Mouse (Mus musculus) lung, postnatal 25 days (tissue): ENCODE results near the gene Auts2.

Experiments used
- DNase-seq: peaks from one replicate; pipeline ENCODE4 v3.0.0; 2022; ENCODE audit warnings: low spot score

Gene Auts2

DNA sequence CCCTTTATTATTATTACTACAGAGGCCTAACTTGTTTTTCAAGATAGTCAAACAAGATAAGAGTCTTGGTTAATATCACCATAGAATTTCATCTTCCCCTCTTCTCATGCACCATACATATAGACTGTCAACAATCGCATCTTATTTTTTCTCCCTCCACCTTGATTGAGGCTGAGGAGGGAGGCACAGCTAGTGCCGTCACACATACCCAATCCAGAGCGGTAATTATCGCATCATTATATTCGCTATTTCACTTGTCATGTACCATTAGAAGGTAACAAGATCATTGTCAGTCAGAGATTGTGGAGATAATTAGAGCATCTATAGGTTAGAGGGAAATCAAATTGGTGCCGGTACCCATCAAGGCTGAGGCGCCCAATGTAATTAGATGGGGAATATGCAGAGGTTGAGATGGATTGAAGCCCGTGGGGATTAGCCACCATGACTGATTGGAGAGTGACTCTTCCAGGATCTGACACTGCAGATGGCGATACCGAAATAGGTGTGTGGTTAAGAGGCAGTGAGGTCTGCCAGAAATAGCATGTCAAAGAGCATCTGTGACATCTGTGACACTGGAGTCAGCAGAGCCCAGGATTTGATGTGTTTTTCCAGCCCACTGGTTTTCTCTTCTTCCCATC, 1107.8 kb downstream of the Auts2 start:
- DNase-seq = no peak

DNA sequence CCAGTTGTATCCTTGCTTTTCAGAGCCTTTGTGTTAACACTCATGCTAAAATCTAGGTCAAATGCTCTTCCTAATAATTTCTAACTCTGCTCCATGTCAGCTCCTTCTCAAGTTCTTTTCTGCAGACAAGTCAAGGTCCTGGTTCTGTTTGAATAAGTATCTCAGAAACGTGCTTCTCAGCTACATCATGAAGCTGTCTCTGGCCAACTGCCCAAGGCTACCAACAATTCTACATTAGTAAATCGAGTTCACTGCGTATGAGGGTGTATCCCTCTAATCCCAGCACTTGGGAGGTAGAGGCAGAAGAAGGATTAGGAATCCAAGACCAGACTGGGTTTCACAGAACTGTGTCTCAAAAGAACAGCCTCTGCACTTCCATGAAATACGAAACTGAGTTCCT, 1109.9 kb downstream of the Auts2 start:
- DNase-seq = no peak

DNA sequence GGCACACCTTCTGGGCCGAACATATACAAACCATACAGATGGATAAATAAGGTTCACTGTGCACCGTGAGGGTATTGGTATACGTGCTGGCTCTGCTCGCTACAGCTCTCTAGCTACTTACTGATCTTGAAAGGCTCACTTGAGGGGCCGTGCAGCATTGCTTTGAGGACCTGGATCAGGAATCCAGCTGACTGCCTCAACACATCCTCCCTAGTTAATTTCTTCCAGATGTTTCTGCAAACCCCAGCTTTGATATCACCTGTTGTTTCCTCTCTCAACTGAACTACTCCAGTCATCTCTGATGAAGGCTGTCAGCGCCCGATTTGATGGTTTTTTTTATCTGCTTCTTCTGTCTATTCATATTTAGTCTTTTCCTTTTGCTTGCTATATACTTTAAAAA, 1111.2 kb downstream of the Auts2 start:
- DNase-seq = no peak

DNA sequence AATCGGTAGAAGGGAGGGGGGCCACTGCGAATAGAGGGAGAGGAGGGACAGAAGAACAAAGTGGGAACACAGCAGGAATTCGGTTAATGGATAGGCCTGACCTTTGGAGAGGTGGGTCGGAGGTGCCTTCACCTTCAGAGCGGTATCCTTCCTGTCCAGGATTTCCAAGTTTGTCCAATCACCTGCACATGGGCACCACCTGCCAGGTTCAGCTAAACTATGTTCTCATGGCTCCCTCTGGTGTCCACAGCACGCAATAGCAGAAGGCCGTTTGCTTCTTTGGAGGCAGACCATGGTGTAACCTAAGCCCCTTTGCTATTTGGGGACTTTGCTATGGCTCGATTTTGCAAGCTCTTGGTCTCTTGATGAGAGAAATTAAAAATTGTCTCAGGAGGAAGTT, 1113.0 kb downstream of the Auts2 start:
- DNase-seq = peak; percentile 43

DNA sequence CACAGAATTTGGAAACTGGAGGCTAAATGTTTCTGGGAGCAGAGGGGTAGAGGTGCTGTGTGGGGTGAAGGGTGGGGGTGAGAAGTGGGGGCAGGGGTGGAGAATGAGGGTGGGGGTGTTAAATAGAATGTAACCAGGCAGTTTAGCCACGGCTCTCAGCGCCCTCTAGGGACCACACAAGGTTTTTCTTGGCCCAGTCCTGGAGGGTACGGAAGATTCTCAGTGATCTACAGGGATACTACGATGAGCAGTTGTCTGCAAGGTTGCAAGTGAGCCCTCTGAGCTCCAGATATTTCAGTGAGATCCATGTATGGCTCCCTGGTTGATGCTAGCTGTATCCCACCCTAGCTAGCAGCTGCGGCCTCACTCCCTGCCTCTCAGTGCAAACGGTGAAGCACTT, 1113.6 kb downstream of the Auts2 start:
- DNase-seq = no peak

DNA sequence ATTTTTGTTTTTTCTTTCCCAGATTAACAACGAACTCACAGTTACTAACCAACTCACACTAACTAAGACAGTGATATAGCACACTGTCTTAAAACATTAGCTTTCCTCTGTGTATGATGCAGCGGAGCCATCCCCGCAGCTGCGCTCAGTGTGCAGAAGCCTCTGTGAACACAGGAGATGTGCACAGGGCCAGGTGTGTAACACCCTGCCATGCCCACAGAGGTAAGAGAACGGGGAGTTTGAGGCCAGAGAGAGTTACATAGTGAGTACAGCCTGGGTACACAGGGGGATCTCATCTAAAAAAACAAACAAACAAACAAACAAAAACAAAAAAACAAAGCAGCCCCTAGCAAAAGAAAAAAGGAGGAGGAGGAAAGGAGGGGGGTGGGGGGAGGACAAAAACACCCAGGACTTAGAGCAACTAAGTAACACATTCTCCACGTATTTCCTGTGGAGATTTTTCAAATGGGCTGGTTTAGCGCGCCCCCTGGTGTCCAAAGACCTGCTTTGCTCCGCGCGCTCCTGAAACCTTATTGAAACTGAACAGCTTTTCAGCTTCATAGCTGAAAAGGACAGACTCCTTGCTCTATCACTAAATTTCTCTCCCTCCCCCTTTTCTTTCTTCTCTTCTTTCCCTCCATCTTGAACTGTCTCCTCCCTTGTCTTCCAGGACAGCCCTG, 1115.3 kb downstream of the Auts2 start:
- peak; percentile 30 for DNase-seq

DNA sequence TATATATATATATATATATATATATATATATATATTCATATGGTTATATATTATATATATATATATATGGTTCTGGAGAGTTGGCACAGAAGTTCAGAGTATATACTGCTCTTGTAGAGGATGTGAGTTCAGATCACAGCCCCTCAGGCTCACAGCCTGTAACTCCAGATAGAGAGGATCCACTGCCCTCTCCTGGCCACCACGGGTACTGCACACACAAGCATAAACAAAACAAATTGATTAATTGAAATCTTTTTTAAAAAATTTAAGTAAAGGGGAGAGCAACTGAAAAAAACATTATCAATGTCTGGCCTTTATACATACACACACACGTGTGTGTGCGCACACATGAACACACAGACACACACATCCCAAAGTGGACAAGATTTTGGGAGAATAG, 1120.4 kb downstream of the Auts2 start:
- no peak for DNase-seq

DNA sequence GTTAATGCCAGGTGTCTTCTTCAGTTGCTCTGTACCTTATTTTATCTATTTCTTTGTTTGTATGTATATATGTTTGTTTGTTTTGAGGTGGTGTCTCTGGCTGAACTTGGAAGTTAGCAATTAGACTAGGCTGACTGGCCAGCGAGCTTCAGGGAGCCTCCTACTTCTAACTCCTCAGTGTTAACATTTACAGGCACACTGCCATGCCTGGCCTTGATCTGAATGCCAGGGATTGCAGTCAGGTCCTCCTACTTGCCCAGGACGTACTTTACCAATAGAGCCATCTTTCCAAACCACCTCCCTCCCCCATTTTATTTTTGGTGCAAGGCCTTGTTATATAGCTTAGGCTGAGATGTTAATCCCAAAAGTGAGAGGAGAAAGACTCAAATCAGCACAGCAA, 1122.7 kb downstream of the Auts2 start:
- no peak for DNase-seq

DNA sequence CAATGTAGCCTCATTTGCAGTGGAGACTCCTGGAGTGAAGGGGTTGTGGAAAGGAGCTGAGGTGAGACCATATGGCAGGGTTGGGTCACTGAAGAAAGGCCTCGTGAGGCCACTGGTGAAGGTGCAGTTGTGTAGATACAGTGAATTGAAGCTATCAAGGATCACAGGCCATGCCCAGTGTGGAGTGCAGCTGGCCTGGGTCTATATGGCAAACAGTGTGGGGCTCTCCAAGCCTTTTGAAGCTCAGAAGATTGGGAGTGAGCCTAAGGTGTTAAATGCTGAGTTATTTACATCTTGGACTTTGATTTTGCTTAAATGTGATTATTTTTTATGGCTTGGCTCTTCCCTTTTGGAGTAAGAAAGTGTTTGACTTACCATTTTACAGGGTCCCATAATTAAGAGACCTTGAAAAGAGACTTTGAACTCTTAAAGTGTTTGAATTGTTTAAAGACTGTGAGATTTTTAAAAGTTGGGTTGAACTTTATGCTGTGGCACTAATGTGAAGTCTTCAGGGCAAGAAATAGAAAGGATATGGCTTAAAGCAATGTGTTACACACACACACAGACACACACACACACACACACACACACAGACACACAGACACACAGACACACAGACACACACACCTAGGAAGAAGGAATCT, 1127.1 kb downstream of the Auts2 start:
- no peak for DNase-seq

DNA sequence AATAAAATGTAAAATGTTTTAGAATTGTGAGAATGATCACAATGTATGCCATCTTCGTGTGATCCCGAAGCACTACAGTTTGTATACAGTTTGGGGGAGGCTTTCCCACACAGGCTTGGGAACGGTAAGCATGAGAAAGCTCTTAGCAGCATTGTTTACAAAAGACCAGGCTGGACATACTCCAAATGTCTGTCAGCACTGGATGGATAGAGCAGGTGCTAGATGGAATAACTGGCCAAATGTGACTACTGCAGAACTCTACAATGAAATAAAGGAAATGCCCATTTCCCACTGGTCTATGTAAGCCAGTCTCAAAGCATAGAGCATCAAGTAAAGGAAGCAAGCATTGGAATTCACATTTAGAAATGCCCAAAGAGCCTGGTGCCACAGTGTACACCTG, 1144.9 kb downstream of the Auts2 start:
- no peak for DNase-seq

DNA sequence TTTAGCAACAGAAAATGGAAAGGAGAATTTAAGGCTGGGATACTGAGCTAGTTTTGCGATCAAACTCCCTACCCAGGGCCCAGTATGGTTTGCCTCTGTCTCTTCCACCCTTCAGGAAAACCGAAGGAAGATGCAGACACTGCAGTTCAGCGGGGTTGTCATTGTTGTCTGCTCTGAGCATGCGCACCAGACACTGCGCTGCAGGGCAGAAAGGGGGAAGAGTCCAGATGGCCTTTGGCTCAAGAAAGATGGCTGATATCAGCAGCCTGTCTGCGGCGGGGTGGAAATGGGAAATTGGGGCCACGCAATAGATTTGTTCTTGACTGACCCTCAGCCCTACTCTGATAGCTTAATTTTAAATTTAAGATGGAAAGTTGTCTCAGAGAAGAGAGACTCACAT, 1147.4 kb downstream of the Auts2 start:
- no peak for DNase-seq
